Mouse (Mus musculus): ENCODE measurements around the gene Ccdc62. TPM values are rescaled to one million over a fixed set of nuclear protein-coding genes. Genes with fewer than 3 reads are reported as not detected.

Gene Ccdc62
- 16.7 TPM for polyA plus RNA-seq (2014; fragmentation: Illumina TruSeq; extraction: RNeasy Lipid Tissue Mini Kit (QIAGEN cat#74804); ENCODE audit: low read depth, low replicate concordance)

GRCm38 (mm10) chr5:123930508-123930989 is at the start of gene Ccdc62:
Gene Ccdc62 (plus strand): TSS chr5:123930679.

DNA sequence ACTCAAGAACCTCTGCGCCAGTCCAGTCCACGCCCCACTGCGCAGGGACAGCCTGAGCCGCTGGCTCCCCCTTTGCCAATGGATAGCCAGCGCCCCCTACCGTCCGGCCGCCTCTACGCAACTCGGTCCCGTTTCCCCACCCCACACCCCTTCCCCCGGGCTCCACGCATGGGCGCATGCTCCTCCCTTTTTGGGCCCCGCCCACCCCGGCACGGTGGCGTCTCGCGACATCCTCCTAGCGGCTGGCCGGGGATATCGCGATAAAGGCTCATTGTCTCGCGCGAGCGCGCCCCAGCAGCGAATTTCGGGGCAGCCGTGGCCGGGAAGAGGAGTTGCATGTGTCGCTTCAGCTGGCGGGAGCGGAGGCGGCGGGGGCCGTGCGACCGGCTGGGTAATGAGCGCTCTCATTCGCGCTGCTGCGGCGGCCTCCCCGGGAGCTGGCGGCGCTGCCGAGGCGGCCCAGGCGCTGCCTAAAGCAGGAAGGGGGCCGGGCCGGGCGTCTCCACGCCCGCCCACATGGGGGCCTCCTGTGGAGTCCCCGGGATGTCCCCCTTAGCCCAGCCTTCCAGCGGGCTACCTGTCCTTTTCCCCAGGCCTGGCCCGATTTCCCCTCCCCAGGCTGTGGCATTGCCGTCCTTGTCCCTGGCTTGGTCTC is 23.4 kb upstream of the Ccdc62 start, which contains the start of gene Denr:
Gene Denr (plus strand): TSS at position 200 of the 655 bp plus-strand sequence.

GRCm38 (mm10) chr5:123927118-123927517 is 3.4 kb upstream of the Ccdc62 start, which contains the start of gene Gm43518:
Gene Gm43518 (plus strand): TSS chr5:123927418.

DNA sequence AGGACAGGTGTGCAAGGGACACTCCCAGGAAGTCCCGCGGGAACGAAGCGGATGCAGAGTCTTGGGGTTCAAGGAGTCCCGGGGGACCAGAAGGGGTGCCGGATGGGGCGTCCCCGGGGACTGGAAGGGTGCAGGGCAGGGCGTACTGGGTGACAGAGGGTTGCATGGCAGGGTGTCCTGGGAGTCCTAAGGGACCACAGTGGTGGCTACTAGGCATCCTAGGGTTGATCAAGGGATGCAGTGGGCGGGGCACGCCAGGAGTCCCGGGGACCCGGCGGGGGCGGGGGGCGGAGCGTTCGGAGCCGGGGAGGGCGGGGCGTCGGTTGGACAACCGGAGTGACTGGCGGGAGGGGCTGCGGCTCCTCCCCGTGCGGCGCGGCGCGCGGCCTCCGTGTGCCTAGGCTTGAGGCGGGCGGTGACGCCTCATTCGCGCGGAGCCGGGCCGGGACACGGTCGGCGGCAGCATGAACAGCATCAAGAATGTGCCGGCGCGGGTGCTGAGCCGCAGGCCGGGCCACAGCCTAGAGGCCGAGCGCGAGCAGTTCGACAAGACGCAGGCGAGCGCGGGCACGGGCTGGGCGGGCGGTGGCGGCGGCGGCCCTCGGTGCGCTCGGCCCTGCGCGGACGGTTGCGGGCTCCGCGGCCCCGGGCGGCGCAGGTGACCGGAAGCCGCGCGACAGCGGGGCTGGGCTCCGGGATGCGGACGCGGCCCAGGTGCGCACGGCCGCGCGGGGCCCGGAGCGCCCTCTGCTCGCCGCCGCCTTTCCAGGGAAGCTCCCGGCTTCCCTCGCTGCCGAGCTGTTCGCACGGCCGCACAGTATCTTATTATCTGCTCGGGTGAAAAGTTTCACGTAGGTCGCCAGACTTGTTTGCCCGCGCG is 43.1 kb downstream of the Ccdc62 start, which contains the start of gene Hip1r:
Gene Hip1r (plus strand): TSS at position 330 of the 880 bp plus-strand sequence.

Other genes with a start within 250 kb of the Ccdc62 start
- 39.3 TPM for gene Clip1, start 246.1 kb upstream of the Ccdc62 start, polyA plus RNA-seq (2014; fragmentation: Illumina TruSeq; extraction: RNeasy Lipid Tissue Mini Kit (QIAGEN cat#74804); ENCODE audit: low read depth, low replicate concordance)
- gene Zcchc8, start 209.6 kb upstream of the Ccdc62 start, polyA plus RNA-seq (2014; fragmentation: Illumina TruSeq; extraction: RNeasy Lipid Tissue Mini Kit (QIAGEN cat#74804); ENCODE audit: low read depth, low replicate concordance), result 38.0 TPM
- 71.0 TPM for gene Rsrc2, start 181.3 kb upstream of the Ccdc62 start, polyA plus RNA-seq (2014; fragmentation: Illumina TruSeq; extraction: RNeasy Lipid Tissue Mini Kit (QIAGEN cat#74804); ENCODE audit: low read depth, low replicate concordance)
- 2.1 TPM for gene Kntc1, start 181.0 kb upstream of the Ccdc62 start, polyA plus RNA-seq (2014; fragmentation: Illumina TruSeq; extraction: RNeasy Lipid Tissue Mini Kit (QIAGEN cat#74804); ENCODE audit: low read depth, low replicate concordance)
- 8.4 TPM for gene Hcar2, start 65.2 kb upstream of the Ccdc62 start, polyA plus RNA-seq (2014; fragmentation: Illumina TruSeq; extraction: RNeasy Lipid Tissue Mini Kit (QIAGEN cat#74804); ENCODE audit: low read depth, low replicate concordance)
- 29.5 TPM for gene Hcar1, start 50.7 kb upstream of the Ccdc62 start, polyA plus RNA-seq (2014; fragmentation: Illumina TruSeq; extraction: RNeasy Lipid Tissue Mini Kit (QIAGEN cat#74804); ENCODE audit: low read depth, low replicate concordance)
- 59.7 TPM for gene Denr, start 23.5 kb upstream of the Ccdc62 start, polyA plus RNA-seq (2014; fragmentation: Illumina TruSeq; extraction: RNeasy Lipid Tissue Mini Kit (QIAGEN cat#74804); ENCODE audit: low read depth, low replicate concordance)
- gene Gm43518, start 3.3 kb upstream of the Ccdc62 start, polyA plus RNA-seq (2014; fragmentation: Illumina TruSeq; extraction: RNeasy Lipid Tissue Mini Kit (QIAGEN cat#74804); ENCODE audit: low read depth, low replicate concordance), result 1.4 TPM
- gene Hip1r, start 42.9 kb downstream of the Ccdc62 start, polyA plus RNA-seq (2014; fragmentation: Illumina TruSeq; extraction: RNeasy Lipid Tissue Mini Kit (QIAGEN cat#74804); ENCODE audit: low read depth, low replicate concordance), result 79.1 TPM
- 35.3 TPM for gene Vps37b, start 101.6 kb downstream of the Ccdc62 start, polyA plus RNA-seq (2014; fragmentation: Illumina TruSeq; extraction: RNeasy Lipid Tissue Mini Kit (QIAGEN cat#74804); ENCODE audit: low read depth, low replicate concordance)
- 27.6 TPM for gene Abcb9, start 165.1 kb downstream of the Ccdc62 start, polyA plus RNA-seq (2014; fragmentation: Illumina TruSeq; extraction: RNeasy Lipid Tissue Mini Kit (QIAGEN cat#74804); ENCODE audit: low read depth, low replicate concordance)
- 32.1 TPM for gene Ogfod2, start 181.6 kb downstream of the Ccdc62 start, polyA plus RNA-seq (2014; fragmentation: Illumina TruSeq; extraction: RNeasy Lipid Tissue Mini Kit (QIAGEN cat#74804); ENCODE audit: low read depth, low replicate concordance)
- 51.2 TPM for gene Arl6ip4, start 185.4 kb downstream of the Ccdc62 start, polyA plus RNA-seq (2014; fragmentation: Illumina TruSeq; extraction: RNeasy Lipid Tissue Mini Kit (QIAGEN cat#74804); ENCODE audit: low read depth, low replicate concordance)